Mouse (Mus musculus) heart, postnatal 14 days (tissue): Measurements from ENCODE around the gene Gnpat. TPM values are rescaled to one million over a fixed set of nuclear protein-coding genes. Genes with fewer than 3 reads are reported as not detected.
A peak's percentile ranks its signal among the peaks of the same experiment; 100 is the strongest.

Experiments
- DNase-seq, 2 experiments: peaks; one replicate each; pipeline ENCODE4 v3.0.0; 2021 to 2022
- intact Hi-C: fragments of 180-260 bp; cut with DNase I; formaldehyde crosslinking; loops from one replicate; pipeline ENCODE4 v1.15.1; 2025
- total RNA-seq, 2 experiments: library from RNA; stranded (reverse); gene quantifications; 2 replicates each; pipeline ENCODE4 v1.2.3; 2021

Gnpat gene
- total RNA-seq, 2 experiments from 2014 or later, result 148 to 164 TPM

GRCm38 (mm10) chr8:124896632-124897385, 34.0 kb downstream of the Gnpat start:
- intact Hi-C loops, result loop anchor here (2.0 to 5.0 kb wide), 3 partner anchors 52 to 136 kb away; partner anchors contain the start of genes Egln1 and Tsnax
- peak; percentile 81 to 83 for DNase-seq

- intact Hi-C loops, result loop anchor here (2.0 to 5.0 kb wide), 3 partner anchors 51 to 135 kb away; partner anchors contain the start of genes Egln1 and Tsnax
- DNase-seq, result peak; percentile 99 to 100
Measured at GRCm38 (mm10) chr8:124897386-124898250, 34.8 kb downstream of the Gnpat start, which contains the start of the genes Exoc8 and Sprtn. Gene Exoc8 (minus strand): TSS chr8:124897705. Gene Sprtn (plus strand): TSS chr8:124897886.

GRCm38 (mm10) chr8:124898251-124898905, 35.5 kb downstream of the Gnpat start:
- intact Hi-C loops, result loop anchor here (5.0 kb wide), 1 partner anchor 114 kb away; the partner anchor contains the start of gene Tsnax
- no peak for DNase-seq

- intact Hi-C loops, result no loop called here
Measured at GRCm38 (mm10) chr8:124903198-124903597, 40.4 kb downstream of the Gnpat start.

DNA sequence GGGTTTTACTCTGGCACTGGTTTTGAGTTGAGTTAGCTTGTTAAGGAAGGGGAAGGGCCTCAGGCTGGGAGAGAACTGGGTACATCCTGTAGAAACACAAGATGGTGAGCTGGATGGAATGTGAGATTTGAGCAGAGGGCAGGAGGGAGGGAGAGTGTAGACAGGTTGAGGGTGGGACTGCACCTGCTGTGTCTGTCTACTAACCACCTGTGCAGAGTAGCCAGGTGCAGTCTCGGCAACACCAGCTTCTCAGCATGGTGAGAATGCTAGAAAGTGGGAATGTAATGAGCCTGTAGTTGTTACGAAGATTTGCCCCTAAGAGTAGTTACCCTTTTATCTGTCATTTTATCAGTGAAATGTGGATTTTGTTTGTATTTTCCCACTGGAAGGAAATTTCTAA, 42.6 kb downstream of the Gnpat start:
- intact Hi-C loops, result no loop called here
- DNase-seq, result no peak

More at GRCm38 (mm10) chr8:124903198-124903597, 40.4 kb downstream of the Gnpat start:
- DNase-seq, result no peak

GRCm38 (mm10) chr8:124909936-124910335, 47.1 kb downstream of the Gnpat start:
- peak in 1 of 2 experiments; percentile 62 for DNase-seq
- intact Hi-C loops, result no loop called here

DNA sequence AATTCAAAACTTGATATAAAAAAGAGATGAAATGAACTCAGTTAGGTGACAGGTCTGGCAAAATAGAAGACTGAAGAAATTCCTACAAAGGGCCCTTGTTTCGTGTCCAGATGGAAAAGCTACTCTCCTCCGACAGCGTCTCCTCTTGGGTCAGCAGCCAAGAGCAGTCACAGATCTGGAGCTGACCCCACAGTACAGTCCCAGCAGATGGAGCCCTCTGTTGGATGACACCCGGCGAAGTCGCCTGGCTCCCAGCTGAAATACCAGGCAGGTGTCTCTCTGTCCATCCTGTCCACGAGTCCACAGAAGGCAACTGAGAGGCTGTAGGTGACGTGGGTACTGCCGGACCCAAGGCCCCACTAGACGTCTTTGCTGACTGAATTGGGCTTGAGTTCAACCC, 47.5 kb downstream of the Gnpat start:
- DNase-seq, result peak in 1 of 2 experiments; percentile 66
- intact Hi-C loops, result no loop called here

DNA sequence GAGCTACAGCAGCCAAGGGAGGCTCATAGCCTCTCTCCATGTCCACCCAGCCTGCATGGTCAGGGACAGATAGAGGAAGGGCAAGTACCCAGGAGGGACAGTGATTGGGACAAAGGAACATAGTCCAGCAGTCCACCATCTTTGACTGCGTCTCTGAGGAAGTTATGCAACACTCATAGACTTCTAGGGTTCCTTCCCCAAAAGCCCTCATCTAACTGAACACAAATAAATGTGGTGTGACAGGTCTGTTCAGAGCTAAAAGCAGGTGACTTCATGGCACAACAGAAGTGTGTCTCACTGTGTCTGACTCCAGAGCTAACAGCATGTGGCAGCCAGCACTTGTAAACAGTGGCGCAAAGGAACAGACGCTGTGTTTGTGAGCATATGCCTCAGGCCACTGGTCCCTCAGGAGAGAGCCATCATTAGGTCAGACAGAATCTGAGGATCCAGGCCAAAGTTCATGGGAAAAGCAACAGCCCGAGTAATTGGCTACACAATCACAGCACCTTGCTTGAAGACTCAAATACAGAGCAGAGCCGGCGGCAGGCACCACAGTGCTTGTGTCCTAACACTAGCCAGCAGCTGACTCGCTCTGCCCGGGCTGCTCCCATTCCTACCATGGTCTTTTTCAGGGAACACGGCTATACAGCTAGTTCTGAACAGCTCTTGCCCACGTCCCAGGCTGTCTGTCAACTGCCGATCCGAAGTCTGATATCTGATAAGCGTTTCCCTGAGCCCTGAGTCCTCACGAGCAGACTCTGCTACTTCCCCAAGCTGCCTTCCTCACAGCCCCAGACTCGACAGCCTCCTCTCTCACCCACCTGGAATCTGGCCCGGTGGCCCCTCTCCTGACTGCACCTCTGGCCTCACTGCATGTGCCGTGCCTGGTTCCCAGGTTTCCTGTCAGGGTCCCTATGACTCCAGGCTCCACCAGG, 49.4 kb downstream of the Gnpat start:
- intact Hi-C loops, result no loop called here
- DNase-seq, result no peak

GRCm38 (mm10) chr8:124914061-124914460, 51.2 kb downstream of the Gnpat start:
- no peak for DNase-seq
- intact Hi-C loops, result no loop called here

DNA sequence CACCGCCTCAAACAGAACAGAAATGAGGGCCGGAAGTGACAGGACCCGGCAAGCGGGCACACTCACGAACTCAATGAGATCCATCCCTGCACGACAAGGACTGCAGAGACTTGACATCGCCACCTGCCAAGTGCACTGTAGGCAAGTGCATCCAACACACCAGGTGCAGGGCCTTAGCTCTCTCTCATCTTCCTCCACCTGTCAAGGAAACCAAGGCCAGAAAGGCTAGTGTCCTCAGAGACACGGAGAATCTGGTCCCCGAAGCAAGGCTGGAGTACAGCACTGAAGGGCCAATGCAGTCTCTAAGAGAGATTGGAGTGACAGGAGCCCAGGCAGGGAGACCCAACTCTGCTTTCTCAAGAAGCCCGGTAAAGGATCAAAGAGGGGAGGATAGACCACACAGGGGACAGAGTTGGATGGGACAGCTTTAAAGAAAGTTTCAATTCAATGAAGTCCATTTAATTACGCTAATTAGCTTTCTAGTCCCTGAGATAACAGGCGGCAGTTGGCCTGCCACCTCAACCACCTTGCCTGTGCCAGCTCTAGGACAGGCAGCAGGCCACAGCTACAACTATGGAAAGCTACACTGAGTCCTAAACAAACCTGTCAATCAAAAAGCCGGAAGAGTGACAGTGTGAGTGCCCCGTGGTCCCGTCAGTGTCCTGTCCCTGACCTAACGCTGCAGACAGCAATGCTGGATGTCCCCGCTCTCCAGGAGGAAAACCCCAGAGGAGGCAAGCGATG, 55.1 kb downstream of the Gnpat start:
- intact Hi-C loops, result no loop called here

GRCm38 (mm10) chr8:124921369-124922279, 58.8 kb downstream of the Gnpat start:
- peak; percentile 63 to 70 for DNase-seq
- intact Hi-C loops, result no loop called here

More for the DNA sequence above, 55.1 kb downstream of the Gnpat start:
- DNase-seq, result no peak

- DNase-seq, result no peak
Measured at GRCm38 (mm10) chr8:124922490-124923089, 59.8 kb downstream of the Gnpat start.

DNA sequence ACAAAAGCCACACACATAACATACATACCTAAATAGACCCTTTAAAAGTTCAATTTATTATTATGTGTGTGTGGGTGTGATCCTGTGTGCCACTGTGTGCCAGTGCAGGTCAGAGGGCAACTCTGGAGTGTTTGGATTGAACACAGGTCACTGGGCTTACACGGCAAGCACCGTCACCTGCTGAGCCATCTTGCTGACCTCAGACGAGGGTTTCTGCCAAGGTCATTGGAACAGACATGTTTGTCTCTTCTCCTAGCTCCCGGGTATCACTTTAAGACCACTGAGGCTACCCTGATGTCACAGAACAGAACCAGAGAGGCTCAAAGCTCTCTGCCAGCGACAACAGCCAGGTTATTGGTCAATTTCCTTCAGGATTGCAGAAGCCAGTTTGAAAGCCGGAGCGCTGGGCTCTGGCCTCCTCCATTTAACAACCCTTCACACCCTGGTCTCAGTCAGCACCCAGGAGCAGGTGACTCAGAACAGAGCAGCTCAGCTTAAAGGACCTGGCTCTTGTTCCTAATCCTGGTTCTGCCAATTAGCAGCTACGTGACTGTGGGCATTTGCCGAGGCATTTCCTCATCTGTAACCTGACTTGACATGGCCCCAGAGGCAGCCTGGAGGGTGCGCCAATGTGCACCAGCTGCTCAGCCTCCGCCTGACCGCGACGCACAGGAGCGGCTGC, 61.3 kb downstream of the Gnpat start:
- peak; percentile 45 to 46 for DNase-seq
- intact Hi-C loops, result no loop called here

More at GRCm38 (mm10) chr8:124922490-124923089, 59.8 kb downstream of the Gnpat start:
- intact Hi-C loops, result no loop called here

DNA sequence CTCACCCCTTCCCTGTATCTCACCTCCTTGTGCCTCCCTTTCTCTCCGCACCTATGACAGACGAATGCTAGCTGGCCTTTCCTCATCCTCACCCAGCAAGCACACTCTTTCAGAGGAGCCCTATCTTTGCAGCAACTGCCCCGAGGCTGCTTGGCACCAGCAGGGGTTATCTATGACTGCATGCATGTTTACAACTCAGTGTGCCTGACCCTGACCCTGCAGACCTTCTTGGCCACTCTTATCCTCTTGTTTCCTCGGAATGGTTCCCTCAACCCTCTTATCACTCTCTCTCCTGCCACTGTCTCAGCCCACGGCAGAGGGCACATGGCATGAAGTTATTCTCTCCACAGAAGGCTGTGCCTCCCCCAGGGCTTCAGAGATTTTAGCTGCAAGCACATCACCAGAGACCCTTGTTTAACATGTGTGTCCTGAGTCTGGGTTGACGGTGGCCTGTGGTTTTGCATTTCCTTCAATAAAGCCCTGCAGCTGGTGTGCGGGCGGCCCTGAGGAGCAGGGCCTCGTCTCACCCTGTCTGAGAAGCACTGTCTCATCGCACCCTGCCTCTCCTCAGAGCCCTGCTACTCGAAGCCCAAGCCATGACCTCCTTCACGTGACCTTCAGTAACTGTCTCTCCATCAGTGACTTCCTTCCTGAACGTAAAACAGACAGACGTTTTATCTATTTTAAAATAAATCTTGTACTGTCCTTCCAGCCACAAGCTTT, 62.9 kb downstream of the Gnpat start:
- no peak for DNase-seq
- intact Hi-C loops, result loop anchor here (2.0 kb wide), 1 partner anchor 19 kb away; no protein-coding TSS in a partner anchor

GRCm38 (mm10) chr8:124926351-124926771, 63.5 kb downstream of the Gnpat start:
- DNase-seq, result peak in 1 of 2 experiments; percentile 71

DNA sequence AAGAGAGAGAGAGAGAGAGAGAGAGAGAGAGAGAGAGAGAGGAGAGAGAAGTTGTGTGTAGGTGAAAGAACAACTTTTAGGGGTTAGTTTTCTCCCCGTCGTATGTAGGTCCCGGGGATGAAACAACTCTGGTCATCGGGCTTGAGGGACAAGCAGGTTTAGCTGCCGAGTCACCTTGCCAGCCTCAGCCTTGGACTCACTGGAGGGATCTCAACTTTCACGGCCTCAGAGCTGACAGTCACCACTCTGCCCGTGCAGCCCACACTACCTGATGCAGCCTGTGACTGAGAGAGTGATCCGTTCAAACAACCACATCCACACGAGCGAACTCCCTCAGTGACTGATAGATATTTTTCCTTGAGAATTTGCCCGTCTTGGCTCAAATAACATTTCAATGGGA, 66.2 kb downstream of the Gnpat start:
- no peak for DNase-seq
- intact Hi-C loops, result no loop called here

More at GRCm38 (mm10) chr8:124926351-124926771, 63.5 kb downstream of the Gnpat start:
- intact Hi-C loops, result loop anchor here (2.0 kb wide), 1 partner anchor 18 kb away; no protein-coding TSS in a partner anchor
